Mouse (Mus musculus) midbrain, embryonic 10.5 days (tissue): ENCODE data around the gene Hemgn. TPM values are rescaled to one million over a fixed set of nuclear protein-coding genes. Genes with fewer than 3 reads are reported as not detected.

ENCODE experiments used
- DNase-seq: peaks from one replicate; pipeline ENCODE4 v3.0.0-alpha.2; 2017; ENCODE audit warnings: low spot score
- H3K27ac ChIP-seq: fragments of 300-500 bp; sonication (generic); replicated peaks from 2 replicates; pipeline ENCODE4 v1.5.1; 2016; ENCODE audit warnings: mild to moderate bottlenecking
- H3K27me3 ChIP-seq: fragments of 300-500 bp; sonication (generic); 2 replicates; pipeline ENCODE4 v1.6.1; 2016; ENCODE audit warnings: low read depth, mild to moderate bottlenecking; ENCODE audit not compliant: poor library complexity, severe bottlenecking
- H3K36me3 ChIP-seq: fragments of 300-500 bp; sonication (generic); 2 replicates; pipeline ENCODE4 v1.6.1; 2016; ENCODE audit warnings: mild to moderate bottlenecking, moderate library complexity
- H3K4me1 ChIP-seq: fragments of 300-500 bp; sonication (generic); 2 replicates; pipeline ENCODE4 v1.6.1; 2016
- H3K4me3 ChIP-seq: fragments of 300-500 bp; sonication (generic); 2 replicates; pipeline ENCODE4 v1.5.1; 2016; ENCODE audit warnings: mild to moderate bottlenecking, moderate library complexity
- H3K9me3 ChIP-seq: fragments of 300-500 bp; sonication (generic); replicated peaks from 2 replicates; pipeline ENCODE4 v1.6.1; 2016; ENCODE audit warnings: mild to moderate bottlenecking
- WGBS: fragments of 180-500 bp; shearing (Covaris S2); methylation state at CpG from one replicate; pipeline ENCODE4 v1.1.7; 2016; 5-methylcytosine and 5-hydroxymethylcytosine counted together
- polyA plus RNA-seq: library from polyadenylated mRNA; unstranded; fragments of >200 nt; fragmentation: Nextera tagmentation; extraction: Ambion mirVana; gene quantifications from 2 replicates; pipeline ENCODE4 v1.2.1, GENCODE M21; 2016

Gene Hemgn
- polyA plus RNA-seq, 1 experiment from 2014 or later: 13.4 TPM

DNA sequence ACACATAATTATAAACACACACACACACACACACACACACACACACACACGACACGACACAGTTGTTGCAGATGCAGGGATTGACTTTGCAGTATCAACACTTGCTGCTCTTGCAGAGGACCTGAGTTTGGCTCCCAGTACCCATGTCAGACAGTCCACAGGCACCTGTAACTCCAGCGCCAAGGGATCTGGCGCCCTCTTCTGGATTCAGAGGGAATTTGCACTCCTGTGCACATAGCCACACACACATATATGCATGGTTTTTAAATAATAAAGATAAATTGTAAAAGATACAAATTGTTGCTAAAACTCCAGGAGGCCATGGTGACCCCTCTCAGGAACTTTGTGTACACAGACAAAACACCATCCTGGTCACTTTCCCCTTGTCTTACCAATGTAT lies 44.2 kb downstream of the Hemgn start:
- H3K27me3 ChIP-seq: peaks cover 67% of the 10 kb centered on the region
- H3K4me1 ChIP-seq: peaks cover 17% of the 10 kb centered on the region
- 60% methylated on average over 4 of the region's 4 CpGs for WGBS
- H3K4me3 ChIP-seq: no peak overlapping the region
- H3K27ac ChIP-seq: no peak overlapping the region
- no peaks in the 10 kb centered on the region for H3K9me3 ChIP-seq
- DNase-seq: no peak
- no peaks in the 10 kb centered on the region for H3K36me3 ChIP-seq

DNA sequence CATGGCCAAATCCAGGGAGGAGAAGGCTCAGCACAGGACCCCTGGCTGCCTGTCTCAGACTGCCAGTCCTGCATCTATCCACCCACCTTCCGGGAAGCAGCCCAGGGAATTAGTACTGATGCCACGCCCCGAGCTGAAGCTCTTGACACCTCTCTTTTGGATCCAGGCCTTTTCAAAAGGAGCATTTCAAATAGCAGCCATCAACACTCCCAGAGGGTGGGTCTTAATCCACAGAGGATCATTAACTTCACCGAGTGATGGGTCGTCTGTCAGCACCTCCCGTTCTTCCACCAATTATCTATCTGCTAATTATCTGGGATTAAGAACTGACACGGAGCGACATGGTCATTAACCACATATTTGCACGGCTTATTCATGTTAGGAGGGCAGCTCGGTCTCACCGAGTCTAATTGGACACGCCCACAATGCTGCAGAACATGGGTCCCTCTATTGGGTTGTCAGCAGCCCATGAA lies 45.8 kb downstream of the Hemgn start:
- 27% methylated on average over 12 of the region's 12 CpGs for WGBS

DNA sequence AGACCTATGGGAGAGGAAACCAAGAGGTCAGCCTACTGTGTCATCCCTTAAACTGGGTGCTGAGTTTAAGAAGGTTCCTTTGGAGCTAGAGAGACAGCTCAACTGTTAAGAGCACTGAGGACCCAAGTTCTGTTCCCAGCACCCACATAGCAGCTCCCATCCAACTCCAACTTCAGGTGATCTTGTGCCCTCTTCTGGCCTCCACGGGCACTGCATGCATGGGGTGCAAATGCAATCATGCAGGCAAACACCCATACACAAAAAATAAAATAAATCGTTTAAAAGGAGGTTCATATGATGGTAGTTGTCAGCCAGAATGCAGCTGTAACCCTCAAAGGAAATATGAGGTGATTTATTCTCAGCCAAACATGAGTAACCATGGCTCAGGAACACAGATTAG lies 48.9 kb downstream of the Hemgn start:
- H3K4me1 ChIP-seq: peaks cover 8% of the 10 kb centered on the region; the same call in 1 of the 2 replicates
- 85% methylated on average over 2 of the region's 2 CpGs for WGBS
- H3K27me3 ChIP-seq: peaks cover 38% of the 10 kb centered on the region
- H3K9me3 ChIP-seq: no peaks in the 10 kb centered on the region
- H3K27ac ChIP-seq: no peak overlapping the region
- H3K36me3 ChIP-seq: no peaks in the 10 kb centered on the region
- DNase-seq: no peak
- no peak overlapping the region for H3K4me3 ChIP-seq

More for the DNA sequence above, 45.8 kb downstream of the Hemgn start:
- no peak overlapping the region; the same call in 1 of the 2 replicates for H3K4me3 ChIP-seq
- no peak overlapping the region for H3K27ac ChIP-seq
- no peaks in the 10 kb centered on the region for H3K9me3 ChIP-seq
- DNase-seq: no peak
- no peaks in the 10 kb centered on the region for H3K36me3 ChIP-seq
- peaks cover 67% of the 10 kb centered on the region for H3K27me3 ChIP-seq
- peaks cover 17% of the 10 kb centered on the region for H3K4me1 ChIP-seq

DNA sequence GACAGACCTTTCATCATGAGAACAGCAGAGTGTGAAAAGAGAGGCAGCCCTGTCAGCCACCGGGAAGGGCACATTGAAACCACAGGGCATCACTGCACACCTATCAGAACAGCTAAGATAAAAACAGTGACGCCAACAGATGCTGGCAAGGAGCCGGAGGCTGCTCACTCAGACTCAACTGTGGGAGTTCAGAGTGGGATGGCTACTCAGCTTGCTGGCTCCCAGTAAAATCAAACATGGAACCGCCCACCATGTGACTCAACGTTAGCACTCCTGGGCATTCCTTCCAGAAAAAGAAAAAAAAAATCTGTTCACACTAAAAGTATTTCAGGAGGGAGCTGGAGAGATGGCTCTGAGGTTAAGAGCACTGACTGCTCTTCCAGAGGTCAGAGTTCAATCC lies 52.0 kb downstream of the Hemgn start:
- Histone ChIP-seq H3K27me3 (peaks cover 25% of the 10 kb centered on the region), H3K4me3 (no peak overlapping the region), H3K36me3 (no peaks in the 10 kb centered on the region), H3K4me1 (peaks cover 4% of the 10 kb centered on the region; the same call in 1 of the 2 replicates), H3K9me3 (no peaks in the 10 kb centered on the region), H3K27ac (no peak overlapping the region)
- DNase-seq: no peak
- 81% methylated on average over 5 of the region's 5 CpGs for WGBS

DNA sequence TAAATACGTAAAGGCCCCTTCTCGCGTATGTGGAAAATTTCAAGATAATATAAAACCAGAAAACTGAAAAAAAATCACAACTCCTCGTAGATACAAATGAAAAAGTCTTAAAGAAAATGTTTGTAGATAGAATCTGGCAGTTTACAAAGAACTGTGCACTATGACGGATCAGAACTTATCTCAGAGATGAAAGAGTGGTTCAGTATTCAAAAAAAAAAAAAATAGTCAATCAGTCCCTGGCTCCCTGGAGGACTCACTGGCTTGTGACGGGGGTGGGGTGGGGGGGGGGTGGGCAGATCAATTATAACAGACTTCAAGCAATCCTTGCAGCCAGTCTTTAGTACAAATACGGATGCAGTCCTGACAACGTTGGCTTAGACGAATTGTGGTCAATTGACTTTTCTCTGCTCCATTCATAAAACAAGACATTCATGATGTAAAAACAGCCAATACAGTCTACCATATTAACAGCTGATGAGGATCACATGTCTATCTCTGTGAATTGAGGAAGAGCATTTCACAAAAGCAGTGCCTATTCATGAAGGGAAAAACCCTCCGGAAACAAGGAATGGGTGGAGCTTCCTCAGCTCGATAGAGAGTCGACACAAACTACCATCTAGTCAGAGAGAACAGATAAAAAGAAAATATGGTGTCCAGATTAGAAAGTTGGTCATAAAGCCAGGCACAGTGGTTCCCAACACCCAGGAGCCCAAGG lies 53.6 kb downstream of the Hemgn start:
- WGBS: 79% methylated on average over 12 of the region's 12 CpGs
- H3K4me3 ChIP-seq: no peak overlapping the region
- H3K4me1 ChIP-seq: peaks cover 5% of the 10 kb centered on the region; the same call in 1 of the 2 replicates
- no peaks in the 10 kb centered on the region for H3K36me3 ChIP-seq
- no peaks in the 10 kb centered on the region for H3K9me3 ChIP-seq
- no peak for DNase-seq
- peaks cover 29% of the 10 kb centered on the region for H3K27me3 ChIP-seq
- no peak overlapping the region for H3K27ac ChIP-seq

DNA sequence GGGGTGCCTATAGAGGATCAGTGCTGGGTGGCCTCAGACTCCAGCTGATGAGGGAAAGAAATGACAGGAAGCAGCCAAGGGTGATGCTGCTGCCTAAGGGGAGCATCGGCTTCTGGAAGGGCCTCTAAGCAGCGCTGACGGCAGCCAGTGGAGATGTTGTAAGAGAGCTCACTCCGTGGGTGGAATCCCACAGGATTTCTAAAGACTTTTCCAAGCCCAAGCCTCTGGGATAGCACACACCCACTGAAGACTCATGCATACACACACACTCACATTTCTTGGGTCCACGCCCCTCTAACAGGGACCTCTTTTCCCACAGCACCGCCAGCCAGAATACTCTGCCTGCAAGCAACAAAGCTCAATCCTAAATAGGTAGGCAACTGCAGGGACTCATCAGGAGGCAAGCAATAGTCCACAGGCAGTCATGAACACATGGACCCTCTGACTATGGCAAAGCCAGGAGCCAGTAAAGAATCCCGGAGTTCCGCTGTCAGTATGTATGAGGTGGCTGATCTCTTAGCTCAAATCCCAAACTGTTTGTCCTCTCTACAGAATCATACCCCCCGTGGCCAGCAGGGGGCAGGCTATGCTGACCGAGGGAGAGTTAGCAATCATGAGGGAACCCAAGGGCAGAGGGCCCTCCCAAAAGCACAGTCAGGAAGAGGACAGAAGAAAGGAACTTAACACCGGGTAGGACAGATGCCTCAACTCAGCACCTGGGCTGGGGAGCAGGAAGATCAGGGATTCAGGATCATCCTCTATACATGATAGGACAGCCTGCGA lies 56.8 kb downstream of the Hemgn start:
- no peak overlapping the region for H3K4me3 ChIP-seq
- H3K4me1 ChIP-seq: peaks cover 23% of the 10 kb centered on the region
- no peaks in the 10 kb centered on the region for H3K9me3 ChIP-seq
- H3K27ac ChIP-seq: no peak overlapping the region
- peak; percentile 75 for DNase-seq
- no peaks in the 10 kb centered on the region for H3K36me3 ChIP-seq
- peaks cover 60% of the 10 kb centered on the region for H3K27me3 ChIP-seq
- 48% methylated on average over 12 of the region's 12 CpGs for WGBS

DNA sequence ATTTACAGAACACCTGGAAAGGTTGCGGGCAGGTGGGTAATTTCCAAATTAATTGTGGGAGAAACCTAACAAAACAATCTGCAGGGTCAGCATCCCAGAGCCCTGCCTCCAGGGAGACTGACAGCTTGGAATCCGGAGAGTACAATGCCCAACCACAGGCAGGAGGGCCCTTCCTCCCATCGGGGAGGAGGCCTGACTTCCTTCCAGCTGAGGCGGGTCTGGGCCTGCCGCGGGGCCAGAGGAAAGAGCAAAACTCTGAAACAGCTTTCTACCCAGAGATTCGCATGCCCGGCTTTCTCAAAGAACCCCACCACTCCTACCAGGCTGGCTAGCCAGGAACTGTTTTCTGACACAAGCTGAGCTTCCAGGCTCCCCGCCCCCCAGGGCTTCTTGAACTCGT lies 60.3 kb downstream of the Hemgn start:
- 5% methylated on average over 10 of the region's 10 CpGs for WGBS
- Histone ChIP-seq H3K27ac (no peak overlapping the region; the same call in 1 of the 2 replicates), H3K36me3 (no peaks in the 10 kb centered on the region), H3K27me3 (peaks cover 95% of the 10 kb centered on the region), H3K9me3 (no peaks in the 10 kb centered on the region), H3K4me3 (no peak overlapping the region), H3K4me1 (peaks cover 23% of the 10 kb centered on the region)
- DNase-seq: no peak

DNA sequence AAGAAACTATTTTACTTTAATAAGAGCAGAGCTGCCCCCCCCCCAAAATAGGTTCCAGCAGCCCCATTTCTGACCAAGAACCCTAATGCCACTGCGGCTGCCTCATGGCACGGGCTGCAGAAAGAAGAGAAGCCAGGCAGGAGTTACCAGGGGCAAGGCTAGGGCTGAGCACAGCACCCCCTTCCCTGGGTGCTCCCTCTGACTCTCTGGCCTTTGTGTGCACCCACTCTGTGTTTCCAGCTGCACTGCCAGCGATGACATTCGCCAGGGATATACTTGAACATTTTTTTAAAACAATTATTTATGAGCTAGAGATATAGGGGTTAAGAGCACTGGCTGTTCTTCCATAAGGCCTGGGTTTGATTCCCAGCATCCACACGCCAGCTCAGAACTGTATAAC lies 63.8 kb downstream of the Hemgn start:
- Histone ChIP-seq H3K4me3 (no peak overlapping the region), H3K4me1 (peaks cover 25% of the 10 kb centered on the region), H3K27ac (no peak overlapping the region), H3K9me3 (no peaks in the 10 kb centered on the region), H3K27me3 (peaks cover 100% of the 10 kb centered on the region), H3K36me3 (no peaks in the 10 kb centered on the region)
- no peak for DNase-seq
- 50% methylated on average over 5 of the region's 5 CpGs for WGBS

DNA sequence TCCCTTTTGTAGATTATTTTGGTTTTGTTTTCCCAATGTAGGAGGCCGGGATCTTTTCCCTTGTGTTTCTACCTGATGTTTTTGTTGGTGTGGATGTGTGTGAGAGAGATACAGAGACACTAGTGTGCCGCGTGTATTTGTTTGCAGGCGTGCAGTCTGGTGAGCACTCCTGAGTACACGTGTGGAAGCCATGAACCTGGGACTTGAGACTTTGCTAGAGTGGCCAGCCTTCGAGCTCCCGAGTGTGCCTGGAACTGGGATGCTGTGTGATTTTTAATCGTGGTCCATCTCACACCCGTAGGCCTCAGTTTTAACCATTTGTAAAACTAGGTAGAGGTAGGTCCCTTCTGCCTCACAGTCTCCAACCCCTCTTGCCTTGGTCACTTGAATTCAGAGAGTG lies 64.4 kb downstream of the Hemgn start:
- H3K27me3 ChIP-seq: peaks cover 100% of the 10 kb centered on the region
- H3K27ac ChIP-seq: no peak overlapping the region
- H3K4me1 ChIP-seq: peaks cover 30% of the 10 kb centered on the region
- no peak overlapping the region for H3K4me3 ChIP-seq
- H3K36me3 ChIP-seq: no peaks in the 10 kb centered on the region
- H3K9me3 ChIP-seq: no peaks in the 10 kb centered on the region
- no peak for DNase-seq
- 23% methylated on average over 9 of the region's 9 CpGs for WGBS

DNA sequence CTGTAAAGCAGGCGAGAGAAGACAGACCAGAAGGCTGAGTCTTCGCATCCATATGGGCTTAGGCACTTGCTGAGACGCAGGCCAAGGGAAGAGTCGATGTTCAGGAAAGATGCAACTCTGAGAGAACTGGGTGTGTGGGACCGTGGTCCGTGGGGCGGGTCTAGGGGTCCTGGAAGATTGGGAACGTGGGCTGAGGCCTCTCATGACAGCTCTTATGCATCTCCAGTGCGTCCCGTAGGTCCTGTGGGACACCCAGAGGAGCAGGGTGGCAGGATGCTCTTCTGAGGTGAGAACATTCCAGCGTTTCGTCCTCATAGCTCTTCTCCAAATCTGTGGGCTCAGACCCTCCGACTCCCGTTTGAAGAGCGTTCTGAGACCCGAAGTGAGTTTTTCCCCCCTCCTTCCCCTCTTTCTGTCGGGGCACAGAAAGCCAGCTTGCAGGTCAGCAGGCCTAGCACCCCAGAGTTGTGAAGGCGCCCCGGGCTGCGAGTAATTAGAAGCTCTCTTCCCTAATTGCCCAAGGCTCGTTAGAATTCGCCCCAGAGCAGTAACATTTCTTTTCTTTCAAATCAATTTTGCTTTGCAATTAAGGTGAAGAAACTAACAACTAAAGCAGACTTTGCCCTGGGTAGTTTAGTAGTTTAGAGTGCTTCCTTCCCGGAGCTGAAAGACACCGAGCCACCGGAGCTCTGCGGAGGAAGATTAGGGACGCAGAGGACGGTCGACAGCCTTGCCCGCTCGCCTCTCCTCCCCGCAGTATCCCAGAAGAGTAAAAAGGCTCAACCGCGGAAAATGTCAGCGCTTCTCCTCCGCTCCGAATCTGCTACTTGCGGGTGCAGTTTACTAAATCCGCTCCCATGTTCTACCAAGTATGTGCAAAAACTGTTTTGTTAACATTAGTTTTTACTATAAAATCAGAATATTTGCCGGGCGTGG lies 65.5 kb downstream of the Hemgn start:
- Histone ChIP-seq H3K4me3 (no peak overlapping the region), H3K27me3 (peaks cover 100% of the 10 kb centered on the region)
- WGBS: 2% methylated on average over 40 of the region's 41 CpGs

DNA sequence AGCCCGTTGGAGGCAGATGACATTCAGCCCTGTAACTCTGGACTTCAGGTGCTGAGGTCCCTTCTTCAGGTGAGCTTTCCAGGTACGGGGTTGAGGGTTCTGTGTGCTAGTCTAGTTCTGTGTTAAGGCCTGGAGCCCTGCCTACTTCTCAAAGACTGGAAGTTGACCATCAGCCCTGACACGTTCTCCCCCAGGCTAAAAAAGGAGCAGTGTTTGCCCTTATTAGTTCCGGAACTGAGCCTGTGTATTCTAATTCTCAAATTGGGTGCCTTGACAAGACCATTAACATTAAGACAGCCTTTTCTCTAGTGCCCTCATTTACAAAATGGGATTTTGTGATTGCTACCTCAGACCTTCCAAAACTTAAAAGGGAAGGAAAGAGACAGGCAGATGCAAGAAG lies 66.2 kb downstream of the Hemgn start:
- H3K4me3 ChIP-seq: no peak overlapping the region
- H3K36me3 ChIP-seq: no peaks in the 10 kb centered on the region
- H3K27ac ChIP-seq: no peak overlapping the region
- H3K9me3 ChIP-seq: no peaks in the 10 kb centered on the region
- H3K4me1 ChIP-seq: peaks cover 30% of the 10 kb centered on the region
- 7% methylated on average over 4 of the region's 4 CpGs for WGBS
- no peak for DNase-seq
- H3K27me3 ChIP-seq: peaks cover 100% of the 10 kb centered on the region

More for the DNA sequence above, 65.5 kb downstream of the Hemgn start:
- Histone ChIP-seq H3K9me3 (no peaks in the 10 kb centered on the region), H3K36me3 (no peaks in the 10 kb centered on the region), H3K27ac (no peak overlapping the region), H3K4me1 (peaks cover 30% of the 10 kb centered on the region)
- DNase-seq: peak; percentile 50

DNA sequence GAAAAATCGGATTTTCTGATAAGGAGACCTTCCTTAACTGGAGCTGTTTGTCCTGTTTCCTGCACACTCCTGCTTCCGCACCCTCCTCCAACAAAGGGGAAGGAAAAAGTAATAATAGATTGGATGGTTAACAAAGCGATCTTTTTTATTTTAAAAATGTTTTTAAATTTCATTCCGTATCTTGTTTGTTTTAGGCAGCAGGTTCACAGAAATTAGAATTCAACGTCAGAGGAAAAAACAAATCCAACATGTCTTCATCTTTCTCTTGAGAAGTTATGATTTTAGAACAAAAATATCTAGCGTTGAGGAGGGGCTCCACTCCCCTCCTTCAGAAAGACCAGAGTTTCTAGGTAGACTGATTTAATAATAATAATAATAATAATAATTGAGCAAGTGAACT lies 67.1 kb downstream of the Hemgn start:
- peaks cover 34% of the 10 kb centered on the region for H3K4me1 ChIP-seq
- H3K36me3 ChIP-seq: no peaks in the 10 kb centered on the region
- WGBS: 20% methylated on average over 6 of the region's 6 CpGs
- H3K27me3 ChIP-seq: peaks cover 100% of the 10 kb centered on the region
- no peak overlapping the region for H3K27ac ChIP-seq
- no peaks in the 10 kb centered on the region for H3K9me3 ChIP-seq
- no peak for DNase-seq
- H3K4me3 ChIP-seq: no peak overlapping the region
